Mouse (Mus musculus): ENCODE data around the gene Tmed9. TPM values are rescaled to one million over a fixed set of nuclear protein-coding genes. Genes with fewer than 3 reads are reported as not detected.
A peak's percentile ranks its signal among the peaks of the same experiment; 100 is the strongest.
"Not testable (repeated sequence)": the region's sequence is repeated elsewhere in the genome, so short reads cannot be mapped to it uniquely, and the experiment has no call there.

Gene Tmed9
- polyA plus RNA-seq, 1 experiment from 2014 or later = 50.0 TPM

DNA sequence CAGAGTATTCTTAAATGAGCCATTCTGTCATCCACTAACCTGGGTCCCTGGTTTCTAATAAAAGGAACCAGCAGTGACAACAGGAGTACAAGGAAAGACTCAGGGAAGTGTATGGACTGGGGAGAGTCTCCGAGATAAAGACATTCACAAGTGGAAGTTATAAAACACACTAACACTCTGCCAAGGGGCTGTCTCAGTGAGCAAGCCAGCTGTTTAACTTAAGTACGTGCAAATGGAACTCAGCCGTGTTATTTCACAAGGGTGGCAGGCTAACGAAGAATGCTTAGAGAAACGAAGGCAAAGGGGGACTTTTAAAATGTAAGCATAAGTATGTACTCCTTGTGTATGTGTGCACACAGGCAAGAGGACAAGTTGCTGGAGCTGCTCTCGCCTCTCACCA is 16.0 kb upstream of the Tmed9 start:
- ATAC-seq (ENCODE audit: low FRiP score) (no peak), DNase-seq (ENCODE audit: low spot score, missing footprints) (no peak)
- Histone ChIP-seq H3K4me2 (no peak overlapping the region), H3K4me3 (ENCODE audit: low read depth, low read length) (no peak overlapping the region), H3K27ac (ENCODE audit: low read depth, low read length) (no peak overlapping the region), H3K9ac (ENCODE audit: low read length) (no peak overlapping the region), H3K27me3 (ENCODE audit: control insufficient read depth, insufficient read depth, low read length) (no peaks in the 10 kb centered on the region), H3K4me1 (ENCODE audit: control insufficient read depth, insufficient read depth, low read length) (no peaks in the 10 kb centered on the region), H3K9me3 (ENCODE audit: control insufficient read depth, low read length) (no peaks in the 10 kb centered on the region), H3K36me3 (ENCODE audit: control insufficient read depth, insufficient read depth, low read length) (peaks cover 9% of the 10 kb centered on the region; the same call in 1 of the 2 replicates)
- WGBS = 93% methylated on average over 6 of the region's 6 CpGs

DNA sequence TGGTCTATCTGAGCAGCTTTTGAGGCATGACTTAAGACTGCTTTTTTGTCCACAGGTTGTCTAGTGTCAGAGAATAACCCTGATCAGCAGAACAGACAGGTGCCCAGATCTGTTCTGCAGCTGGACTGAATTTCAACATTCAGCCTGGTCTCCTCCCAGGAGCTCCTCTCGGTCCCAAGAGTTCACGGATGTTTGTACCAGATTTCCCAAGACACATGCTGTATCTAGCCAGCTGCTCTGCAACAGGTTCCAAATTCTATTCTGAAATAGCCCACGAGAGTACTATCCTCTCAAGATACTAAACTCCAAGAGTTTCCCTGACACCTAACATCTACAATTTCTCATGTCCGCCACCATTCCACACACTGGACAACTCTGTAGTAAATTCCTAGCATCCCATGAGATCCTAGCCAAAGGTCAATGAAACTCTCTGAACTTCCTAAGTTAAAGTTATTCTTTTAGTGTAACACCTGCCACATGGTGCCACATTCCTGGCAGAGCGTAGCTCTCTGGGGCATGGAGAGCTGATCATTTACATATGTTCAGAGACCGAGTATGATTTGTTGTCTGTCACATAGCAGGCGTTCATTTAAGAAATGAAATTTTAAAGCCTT is 10.2 kb upstream of the Tmed9 start:
- H3K9ac ChIP-seq (ENCODE audit: low read length) = no peak overlapping the region
- 82% methylated on average over 7 of the region's 7 CpGs for WGBS
- no peaks in the 10 kb centered on the region; the same call in 1 of the 2 replicates for H3K36me3 ChIP-seq (ENCODE audit: control insufficient read depth, insufficient read depth, low read length)

DNA sequence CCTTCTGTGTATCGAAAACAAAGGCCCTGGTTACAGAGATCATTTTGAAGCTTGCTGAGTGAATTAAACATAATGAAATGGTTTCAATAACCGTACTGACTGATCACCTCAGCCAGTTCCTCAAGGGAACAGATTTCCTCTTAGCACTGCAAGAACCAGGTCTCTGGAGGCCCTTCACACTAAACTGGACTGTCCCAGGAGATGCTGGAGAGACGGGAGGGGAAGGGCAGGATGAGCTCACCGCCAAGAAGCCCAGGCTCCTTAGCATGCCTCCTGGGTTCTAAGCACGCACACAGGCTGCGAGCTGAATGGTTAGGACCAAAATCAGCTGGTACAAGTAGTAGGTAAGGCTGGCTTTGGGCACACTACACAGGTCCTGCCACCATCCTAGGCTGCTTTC is 6.5 kb upstream of the Tmed9 start:
- DNase-seq (ENCODE audit: low spot score, missing footprints) = no peak
- Histone ChIP-seq H3K36me3 (ENCODE audit: control insufficient read depth, insufficient read depth, low read length) (no peaks in the 10 kb centered on the region; the same call in 1 of the 2 replicates), H3K4me1 (ENCODE audit: control insufficient read depth, insufficient read depth, low read length) (peaks cover 11% of the 10 kb centered on the region), H3K27ac (ENCODE audit: low read depth, low read length) (no peak overlapping the region), H3K9ac (ENCODE audit: low read length) (no peak overlapping the region), H3K4me2 (no peak overlapping the region), H3K4me3 (ENCODE audit: low read depth, low read length) (no peak overlapping the region), H3K9me3 (ENCODE audit: control insufficient read depth, low read length) (no peaks in the 10 kb centered on the region), H3K27me3 (ENCODE audit: control insufficient read depth, insufficient read depth, low read length) (no peaks in the 10 kb centered on the region)
- ATAC-seq (ENCODE audit: low FRiP score) = no peak
- 95% methylated on average over 6 of the region's 6 CpGs for WGBS

More for the DNA sequence above, 10.2 kb upstream of the Tmed9 start:
- Histone ChIP-seq H3K9me3 (ENCODE audit: control insufficient read depth, low read length) (no peaks in the 10 kb centered on the region), H3K4me3 (ENCODE audit: low read depth, low read length) (no peak overlapping the region), H3K27ac (ENCODE audit: low read depth, low read length) (no peak overlapping the region), H3K4me1 (ENCODE audit: control insufficient read depth, insufficient read depth, low read length) (no peaks in the 10 kb centered on the region), H3K27me3 (ENCODE audit: control insufficient read depth, insufficient read depth, low read length) (no peaks in the 10 kb centered on the region), H3K4me2 (no peak overlapping the region)
- peak; percentile 62 for DNase-seq (ENCODE audit: low spot score, missing footprints)
- no peak for ATAC-seq (ENCODE audit: low FRiP score)

DNA sequence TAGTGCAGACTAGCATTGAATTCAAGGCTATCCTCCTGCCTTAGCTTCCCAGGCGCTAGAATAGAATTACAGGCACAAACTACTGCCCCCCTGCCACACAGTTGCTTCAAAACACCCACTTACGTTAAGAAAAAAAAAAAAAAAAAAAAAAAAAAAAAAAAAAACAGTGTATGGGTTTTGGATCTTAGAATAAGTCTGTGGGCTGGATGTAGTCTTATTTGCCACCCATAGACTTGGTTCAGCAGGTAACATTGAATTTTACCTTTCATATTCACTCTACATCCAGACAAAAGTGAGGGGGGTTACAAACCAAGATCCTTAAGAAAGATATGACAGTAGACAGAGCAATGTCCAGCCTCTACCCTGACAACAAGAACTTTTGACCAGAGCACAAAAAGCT is 5.6 kb upstream of the Tmed9 start:
- Histone ChIP-seq H3K9ac (ENCODE audit: low read length) (no peak overlapping the region), H3K27ac (ENCODE audit: low read depth, low read length) (no peak overlapping the region), H3K36me3 (ENCODE audit: control insufficient read depth, insufficient read depth, low read length) (no peaks in the 10 kb centered on the region; the same call in 1 of the 2 replicates), H3K4me1 (ENCODE audit: control insufficient read depth, insufficient read depth, low read length) (peaks cover 11% of the 10 kb centered on the region), H3K27me3 (ENCODE audit: control insufficient read depth, insufficient read depth, low read length) (no peaks in the 10 kb centered on the region), H3K9me3 (ENCODE audit: control insufficient read depth, low read length) (no peaks in the 10 kb centered on the region), H3K4me3 (ENCODE audit: low read depth, low read length) (no peak overlapping the region), H3K4me2 (no peak overlapping the region)
- peak; percentile 67 for DNase-seq (ENCODE audit: low spot score, missing footprints)
- WGBS = 93% methylated on average over 2 of the region's 2 CpGs
- ATAC-seq (ENCODE audit: low FRiP score) = no peak

DNA sequence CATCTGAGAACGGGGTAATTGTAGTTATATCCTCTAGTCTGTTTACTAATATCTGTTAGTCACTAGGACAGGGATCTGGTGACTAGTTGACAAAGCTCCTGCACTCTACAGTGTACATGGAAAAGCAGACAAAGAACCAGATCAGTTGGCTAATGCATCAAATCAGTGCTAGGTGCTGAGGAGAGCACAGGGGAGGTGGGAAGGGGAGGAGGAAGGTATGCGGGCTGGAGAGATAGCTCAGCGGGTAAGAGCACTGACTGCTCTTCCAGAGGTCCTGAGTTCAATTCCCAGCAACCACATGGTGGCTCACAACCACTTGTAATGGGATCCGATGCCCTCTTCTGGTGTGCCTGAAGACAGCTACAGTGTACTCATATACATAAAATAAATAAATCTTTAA is 5.0 kb upstream of the Tmed9 start:
- peaks cover 11% of the 10 kb centered on the region for H3K4me1 ChIP-seq (ENCODE audit: control insufficient read depth, insufficient read depth, low read length)
- not testable (repeated sequence) for H3K4me3 ChIP-seq (ENCODE audit: low read depth, low read length); H3K27ac ChIP-seq (ENCODE audit: low read depth, low read length); H3K4me2 ChIP-seq; H3K27me3 ChIP-seq (ENCODE audit: control insufficient read depth, insufficient read depth, low read length); ATAC-seq (ENCODE audit: low FRiP score); H3K36me3 ChIP-seq (ENCODE audit: control insufficient read depth, insufficient read depth, low read length); H3K9ac ChIP-seq (ENCODE audit: low read length); H3K9me3 ChIP-seq (ENCODE audit: control insufficient read depth, low read length)
- peak; percentile 59 for DNase-seq (ENCODE audit: low spot score, missing footprints)
- WGBS = 88% methylated on average over 4 of the region's 4 CpGs

DNA sequence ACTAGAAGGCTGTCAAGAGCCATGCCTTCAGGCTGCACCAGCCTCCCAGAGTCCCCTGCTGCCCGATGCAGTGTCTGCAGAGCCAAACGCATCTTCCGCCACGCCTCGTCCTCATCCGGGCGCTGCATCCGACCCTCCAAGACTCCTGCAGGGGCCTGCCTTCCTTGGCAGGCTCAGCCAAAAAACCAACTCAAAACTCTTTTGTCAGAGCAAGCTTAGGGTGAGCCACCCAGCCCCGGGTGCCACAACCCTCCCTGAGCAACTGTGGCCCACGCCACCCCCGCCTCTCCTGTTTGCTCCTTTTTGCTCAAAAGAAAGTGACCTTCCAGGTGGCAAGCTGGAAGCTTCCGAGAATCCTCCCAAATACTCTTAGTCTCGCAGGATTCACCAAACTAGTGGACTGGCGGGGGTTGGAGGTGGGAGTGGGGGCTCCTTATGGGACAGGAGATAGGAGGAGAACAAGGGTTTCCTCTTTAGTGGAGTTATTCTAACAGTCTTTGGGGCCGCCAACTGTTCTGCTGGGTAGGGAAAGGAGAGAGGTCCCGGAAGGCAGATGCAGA is 3.7 kb upstream of the Tmed9 start:
- Histone ChIP-seq H3K27ac (ENCODE audit: low read depth, low read length) (0 out of 2 replicates have a peak overlapping the region, but pooled peaks have one; percentile 57), H3K36me3 (ENCODE audit: control insufficient read depth, insufficient read depth, low read length) (no peaks in the 10 kb centered on the region), H3K4me2 (peak overlapping the region; percentile 97), H3K4me1 (ENCODE audit: control insufficient read depth, insufficient read depth, low read length) (peaks cover 11% of the 10 kb centered on the region), H3K27me3 (ENCODE audit: control insufficient read depth, insufficient read depth, low read length) (no peaks in the 10 kb centered on the region), H3K9me3 (ENCODE audit: control insufficient read depth, low read length) (no peaks in the 10 kb centered on the region), H3K9ac (ENCODE audit: low read length) (peak overlapping the region; percentile 96), H3K4me3 (ENCODE audit: low read depth, low read length) (peak overlapping the region; percentile 95)
- DNase-seq (ENCODE audit: low spot score, missing footprints) (peak; percentile 92), ATAC-seq (ENCODE audit: low FRiP score) (peak; percentile 25; the same call in 1 of the 2 replicates)
- 3% methylated on average over 16 of the region's 16 CpGs for WGBS

DNA sequence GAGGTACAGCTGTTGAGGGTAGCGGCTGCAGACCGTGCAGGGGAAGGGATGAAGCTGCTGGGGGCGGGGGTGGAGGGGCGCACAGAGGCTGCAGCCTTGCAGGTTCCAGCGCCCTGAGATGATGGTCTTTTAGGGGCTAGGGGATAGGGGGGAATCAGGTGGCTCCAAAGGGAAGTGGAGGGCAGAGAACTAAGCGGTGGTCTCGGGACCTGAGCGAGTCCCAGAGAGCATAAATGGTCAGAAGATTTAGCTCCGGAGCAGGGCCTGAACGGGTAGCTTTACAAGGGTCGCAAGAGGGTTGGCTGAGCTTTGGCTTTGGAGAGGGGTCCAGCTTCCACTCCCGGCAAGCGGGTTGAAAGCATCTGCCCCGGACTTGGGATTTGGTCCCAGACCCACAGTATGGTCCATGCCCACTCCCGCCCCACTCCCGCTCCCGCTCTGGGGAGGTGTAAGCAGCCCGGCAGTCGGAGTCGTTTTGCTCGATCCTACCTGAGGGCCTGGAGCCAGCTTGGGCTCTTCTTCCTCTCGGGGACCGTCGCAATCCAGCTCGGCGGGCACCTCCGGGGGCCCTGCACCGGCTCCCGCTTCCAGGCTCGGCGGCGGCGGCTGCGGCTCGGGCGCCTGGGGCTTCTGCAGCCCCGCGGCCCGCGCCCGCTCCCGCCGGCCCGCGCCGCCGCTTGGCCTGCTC is 3.1 kb upstream of the Tmed9 start:
- Histone ChIP-seq H3K36me3 (ENCODE audit: control insufficient read depth, insufficient read depth, low read length) (no peaks in the 10 kb centered on the region), H3K4me2 (peak overlapping the region; percentile 97), H3K4me3 (ENCODE audit: low read depth, low read length) (peak overlapping the region; percentile 95), H3K9ac (ENCODE audit: low read length) (peak overlapping the region; percentile 96), H3K27ac (ENCODE audit: low read depth, low read length) (peak overlapping the region; percentile 57), H3K27me3 (ENCODE audit: control insufficient read depth, insufficient read depth, low read length) (no peaks in the 10 kb centered on the region), H3K4me1 (ENCODE audit: control insufficient read depth, insufficient read depth, low read length) (peaks cover 11% of the 10 kb centered on the region), H3K9me3 (ENCODE audit: control insufficient read depth, low read length) (no peaks in the 10 kb centered on the region)
- 0% methylated on average over 47 of the region's 47 CpGs for WGBS
- DNase-seq (ENCODE audit: low spot score, missing footprints) (peak; percentile 96), ATAC-seq (ENCODE audit: low FRiP score) (peak; percentile 81)

DNA sequence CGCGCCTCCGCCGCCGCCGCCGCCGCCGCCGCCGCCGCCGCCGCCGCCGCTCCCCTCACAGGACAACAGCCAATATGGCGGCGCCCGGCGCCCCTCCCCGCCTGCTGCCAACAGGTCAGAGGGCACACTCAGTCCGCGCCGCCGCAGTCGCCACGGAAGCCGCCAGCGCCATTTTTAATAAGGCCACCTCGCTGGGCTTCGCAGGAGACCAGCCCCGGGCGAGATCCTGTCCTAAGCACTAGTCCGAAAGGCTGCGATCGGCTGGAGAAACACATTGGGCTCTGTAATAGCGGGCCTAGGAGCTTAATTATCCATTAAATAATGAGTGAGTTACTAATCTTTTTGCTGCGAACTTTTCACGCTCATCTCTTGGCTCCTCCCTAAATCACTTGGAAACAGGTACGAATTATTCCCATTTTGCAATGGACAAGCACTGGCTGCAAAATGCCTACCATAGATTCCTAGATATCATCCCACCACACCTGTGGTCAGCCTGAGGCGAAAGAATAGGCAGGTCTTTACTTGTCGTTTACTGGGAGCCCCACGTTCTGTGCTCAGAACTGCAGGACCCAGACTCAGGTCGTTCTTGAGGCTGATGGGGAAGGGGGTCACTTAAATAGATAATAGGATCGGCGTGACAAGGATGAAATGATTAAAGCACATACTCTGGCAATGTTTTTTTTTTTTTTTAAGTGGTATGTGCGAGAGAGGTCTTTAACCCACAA is 2.3 kb upstream of the Tmed9 start, which contains the start of gene Fam193b:
Gene Fam193b (minus strand): TSS at position 94 of the 725 bp plus-strand sequence.
- Histone ChIP-seq H3K27ac (ENCODE audit: low read depth, low read length) (peak within 1 kb of the TSS; percentile 57), H3K4me1 (ENCODE audit: control insufficient read depth, insufficient read depth, low read length) (peaks cover 11% of the 10 kb centered on the region), H3K4me3 (ENCODE audit: low read depth, low read length) (peak within 1 kb of the TSS; percentile 95), H3K9ac (ENCODE audit: low read length) (peak within 1 kb of the TSS; percentile 96), H3K9me3 (ENCODE audit: control insufficient read depth, low read length) (no peaks in the 10 kb centered on the region), H3K36me3 (ENCODE audit: control insufficient read depth, insufficient read depth, low read length) (no peaks in the 10 kb centered on the region), H3K27me3 (ENCODE audit: control insufficient read depth, insufficient read depth, low read length) (no peaks in the 10 kb centered on the region), H3K4me2 (peak within 1 kb of the TSS; percentile 97)
- ATAC-seq (ENCODE audit: low FRiP score) (peak; percentile 94), DNase-seq (ENCODE audit: low spot score, missing footprints) (peak; percentile 99)
- WGBS = 3% methylated on average over 27 of the region's 47 CpGs

Data from midbrain, embryonic 11.5 days (tissue).